Mouse (Mus musculus): ENCODE data around the gene Gm773.
"Not testable (repeated sequence)": the region's sequence is repeated elsewhere in the genome, so short reads cannot be mapped to it uniquely, and the experiment has no call there.

DNA sequence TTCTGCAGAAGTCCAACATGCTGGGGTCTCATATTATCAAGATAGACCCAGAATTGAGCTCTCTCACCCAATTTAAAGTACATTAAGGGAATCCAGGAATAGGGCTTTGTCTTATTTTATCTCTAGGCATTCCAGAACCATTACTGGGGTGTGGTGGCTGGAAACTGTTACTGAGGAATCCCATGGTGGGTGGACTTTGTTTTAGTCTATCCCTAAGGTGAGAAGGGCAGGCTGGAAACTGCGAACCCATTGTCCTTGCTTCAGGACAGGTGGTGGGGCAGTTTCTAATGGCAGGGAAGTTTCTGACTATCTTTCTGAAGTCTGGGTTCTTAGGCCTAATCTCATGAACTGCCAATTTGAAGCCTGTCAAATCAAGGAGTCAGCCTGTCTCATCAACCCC, 26.2 kb downstream of the Gm773 start:
- TF ChIP-seq CTCF (IDR thresholded peaks at IDR 0.05; ENCODE audit: borderline replicate concordance, extremely low read depth, insufficient read depth, insufficient read length); POLR2A (IDR thresholded peaks at IDR 0.05; ENCODE audit: borderline replicate concordance, extremely low read depth, insufficient read depth, insufficient read length, poor library complexity, severe bottlenecking): not testable (repeated sequence)
